Comparison of ENCODE assay signal across 19 mouse cellular contexts in the genomic region with DNA sequence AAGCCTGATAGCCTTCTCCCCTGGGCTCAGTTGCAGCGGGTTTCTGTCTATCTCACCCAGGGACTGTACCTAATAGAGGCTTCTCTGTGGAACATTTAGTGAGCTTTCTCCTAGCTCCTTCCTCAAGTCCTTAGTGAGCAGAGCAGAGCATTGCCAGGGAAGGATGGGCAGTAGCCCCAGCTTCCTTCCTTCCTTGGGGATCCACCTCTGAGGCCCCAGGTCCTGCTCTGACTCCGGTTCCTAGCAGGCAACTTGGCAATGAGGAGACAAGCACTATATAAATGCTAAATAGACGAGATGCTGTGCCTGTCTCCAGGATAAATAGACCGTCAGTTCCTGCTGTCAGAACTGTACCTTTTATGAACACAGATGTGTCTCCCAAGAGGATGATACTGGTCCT.
DNase-seq lines count a peak whose midpoint lies in the region; ATAC-seq lines count a peak whose summit lies in the region.
"Had no signal": no experiment of that assay in that cellular context is flagged by ENCODE, and none has a peak within 500 bp of the region (broad histone marks: within the 10 kb centered on the region; RNA-seq: fewer than 3 reads in every experiment).

No protein-coding gene starts in this region.

- no peaks in the 10 kb centered on the region for H3K9me3 ChIP-seq in midbrain, embryonic 10.5 days (replicated peaks)
- H3K9me3 ChIP-seq in midbrain, embryonic 14.5 days (ENCODE audit: control insufficient read depth, low read length) = no peaks in the 10 kb centered on the region
- H3K9me3 ChIP-seq: embryonic facial prominence, embryonic 15.5 days; limb, embryonic 13.5 days; liver, embryonic 13.5 days had no signal

- no peak for ATAC-seq in midbrain, embryonic 14.5 days (ENCODE audit: low FRiP score, low TSS enrichment)
- ATAC-seq in monocyte, adult 5-6 weeks (replicated peaks; ENCODE audit: insufficient number of reproducible peaks, low FRiP score, low TSS enrichment, poor library complexity, severe bottlenecking) = no peak
- ATAC-seq: forebrain, embryonic 16.5 days had no signal

- peaks cover 24% of the 10 kb centered on the region for H3K27me3 ChIP-seq in midbrain, embryonic 10.5 days (ENCODE audit: low read depth, poor library complexity, severe bottlenecking)
- no peaks in the 10 kb centered on the region for H3K27me3 ChIP-seq in midbrain, embryonic 14.5 days (ENCODE audit: control insufficient read depth, insufficient read depth, low read length)
- H3K27me3 ChIP-seq: embryonic facial prominence, embryonic 15.5 days; limb, embryonic 13.5 days; liver, embryonic 13.5 days had no signal

- H3K4me3 ChIP-seq in midbrain, embryonic 10.5 days = no peak overlapping the region
- H3K4me3 ChIP-seq in midbrain, embryonic 14.5 days (replicated peaks; ENCODE audit: low read depth, low read length) = no peak overlapping the region
- H3K4me3 ChIP-seq: embryonic facial prominence, embryonic 15.5 days; heart, embryonic 13.5 days; limb, embryonic 13.5 days; liver, embryonic 13.5 days had no signal

- H3K36me3 ChIP-seq in midbrain, embryonic 10.5 days = no peaks in the 10 kb centered on the region
- H3K36me3 ChIP-seq in midbrain, embryonic 14.5 days (ENCODE audit: control insufficient read depth, insufficient read depth, low read length) = no peaks in the 10 kb centered on the region
- H3K36me3 ChIP-seq: embryonic facial prominence, embryonic 15.5 days; heart, embryonic 13.5 days; limb, embryonic 13.5 days; liver, embryonic 13.5 days had no signal

- peaks cover 15% of the 10 kb centered on the region for H3K4me1 ChIP-seq in midbrain, embryonic 10.5 days
- peaks cover 10% of the 10 kb centered on the region; the same call in 1 of the 2 replicates for H3K4me1 ChIP-seq in midbrain, embryonic 14.5 days (ENCODE audit: control insufficient read depth, insufficient read depth, low read length)
- H3K4me1 ChIP-seq: embryonic facial prominence, embryonic 15.5 days; limb, embryonic 13.5 days; liver, embryonic 13.5 days had no signal

- peak; percentile 94 for DNase-seq in heart, adult 11 months
- DNase-seq in heart, postnatal 4 days = no peak
- no peak for DNase-seq in midbrain, embryonic 10.5 days (ENCODE audit: low spot score)
- DNase-seq in midbrain, embryonic 14.5 days = no peak
- peak; percentile 18 to 69 for DNase-seq in kidney, postnatal 25 days
- no peak for DNase-seq in embryo, embryonic 9.5 days (ENCODE audit: extremely low spot score)
- DNase-seq: adrenal gland, adult 8-10 months; B cell, adult 2 months; cerebellum, adult 18-20 months; cerebellum, postnatal 25 days; embryo, embryonic 11 days; gastrocnemius, postnatal 36 days; liver, embryonic 13.5 days had no signal

- WGBS in midbrain, embryonic 10.5 days = 74% methylated on average over 4 of the region's 4 CpGs
- WGBS in midbrain, embryonic 14.5 days = 38% methylated on average over 4 of the region's 4 CpGs

- 0 out of 2 replicates have a peak overlapping the region, but pooled peaks have one; percentile 33 for H3K27ac ChIP-seq in midbrain, embryonic 10.5 days (replicated peaks)
- no peak overlapping the region for H3K27ac ChIP-seq in midbrain, embryonic 14.5 days (replicated peaks; ENCODE audit: low read depth, low read length)
- H3K27ac ChIP-seq: embryonic facial prominence, embryonic 15.5 days; heart, embryonic 13.5 days; hindbrain, embryonic 14.5 days; limb, embryonic 13.5 days; liver, embryonic 13.5 days had no signal

- H3K4me2 ChIP-seq in midbrain, embryonic 14.5 days (ENCODE audit: low read length) = no peak overlapping the region
- H3K4me2 ChIP-seq: embryonic facial prominence, embryonic 15.5 days; heart, embryonic 13.5 days; hindbrain, embryonic 14.5 days; limb, embryonic 13.5 days; liver, embryonic 13.5 days had no signal

- H3K9ac ChIP-seq in midbrain, embryonic 14.5 days (replicated peaks; ENCODE audit: low read length) = no peak overlapping the region
- H3K9ac ChIP-seq: embryonic facial prominence, embryonic 15.5 days; heart, embryonic 13.5 days; hindbrain, embryonic 14.5 days; limb, embryonic 13.5 days; liver, embryonic 13.5 days had no signal

Comparison
In these comparisons a context has a peak if more than half of its experiments do, and no peak if none do; other contexts are left out.
1. DNase-seq: peak in heart, adult 11 months (single experiment) and kidney, postnatal 25 days (2 of 2); none in heart, postnatal 4 days (single experiment), midbrain, embryonic 10.5 days (single experiment), midbrain, embryonic 14.5 days (single experiment) and embryo, embryonic 9.5 days (single experiment).